Mouse (Mus musculus): Measurements from ENCODE around the gene Prkch. TPM values are rescaled to one million over a fixed set of nuclear protein-coding genes. Genes with fewer than 3 reads are reported as not detected.

The Prkch gene
- polyA plus RNA-seq, 1 experiment from 2014 or later, result 11.1 TPM

DNA sequence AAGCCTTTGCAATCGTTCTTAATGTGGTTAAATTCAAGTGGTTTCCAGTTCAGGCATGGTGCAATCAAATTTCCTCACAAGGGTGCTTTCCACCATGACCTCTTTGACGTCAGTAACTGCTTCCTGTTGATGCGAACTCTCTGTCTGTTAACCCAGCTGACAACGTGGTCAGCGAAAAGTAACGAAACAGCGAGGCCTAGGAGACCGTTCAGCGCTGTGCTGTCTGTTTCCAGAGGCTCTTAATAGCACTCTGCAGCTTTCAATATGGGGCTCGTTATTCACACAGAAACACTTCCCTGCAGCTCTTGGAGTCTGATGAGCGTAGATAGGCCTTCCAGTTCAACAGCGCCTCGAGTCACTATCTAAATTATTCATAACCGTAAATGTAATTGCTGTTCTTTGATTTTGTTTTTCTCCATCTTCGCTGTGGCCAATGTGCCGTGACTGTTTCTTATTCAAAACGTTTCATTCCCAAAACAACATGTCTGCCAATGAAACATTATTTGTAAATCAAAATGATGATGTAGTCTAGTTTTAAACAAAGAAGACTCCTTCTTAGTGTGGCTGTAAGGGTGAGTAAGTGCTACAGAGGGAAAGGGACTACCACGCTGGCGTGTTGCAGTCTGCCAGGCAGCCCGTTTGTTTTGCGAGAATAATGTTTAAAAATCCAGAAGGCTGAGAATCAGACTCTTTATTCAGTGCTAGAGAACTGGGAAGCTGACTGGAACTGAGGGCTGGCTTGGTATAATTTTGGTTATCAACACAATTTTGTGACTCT is 131.5 kb downstream of the Prkch start:
- H3K4me1 ChIP-seq, result peaks cover 34% of the 10 kb centered on the region
- no peak overlapping the region for H3K4me3 ChIP-seq
- H3K9ac ChIP-seq, result no peak overlapping the region
- no peak overlapping the region for H3K27ac ChIP-seq (replicated peaks)
- no peaks in the 10 kb centered on the region for H3K36me3 ChIP-seq
- 78% methylated on average over 21 of the region's 21 CpGs for WGBS
- H3K9me3 ChIP-seq, result no peaks in the 10 kb centered on the region
- no peaks in the 10 kb centered on the region for H3K27me3 ChIP-seq (replicated peaks)
- ATAC-seq (ENCODE audit: extremely low read depth, insufficient number of reproducible peaks, low FRiP score, low TSS enrichment), result no peak
- no peak overlapping the region for H3K4me2 ChIP-seq

GRCm38 (mm10) chr12:73718036-73718435 is 133.4 kb downstream of the Prkch start:
- 64% methylated on average over 10 of the region's 10 CpGs for WGBS
- no peak for ATAC-seq (ENCODE audit: extremely low read depth, insufficient number of reproducible peaks, low FRiP score, low TSS enrichment)
- H3K9ac ChIP-seq, result no peak overlapping the region
- H3K27ac ChIP-seq (replicated peaks), result peak overlapping the region; percentile 36; the same call in 1 of the 2 replicates
- peaks cover 3% of the 10 kb centered on the region; the same call in 1 of the 2 replicates for H3K36me3 ChIP-seq
- no peaks in the 10 kb centered on the region for H3K27me3 ChIP-seq (replicated peaks)
- H3K9me3 ChIP-seq, result no peaks in the 10 kb centered on the region
- H3K4me1 ChIP-seq, result peaks cover 36% of the 10 kb centered on the region
- no peak overlapping the region for H3K4me3 ChIP-seq
- no peak overlapping the region for H3K4me2 ChIP-seq

- Histone ChIP-seq H3K36me3 (peaks cover 21% of the 10 kb centered on the region), H3K27ac (replicated peaks) (no peak overlapping the region), H3K9ac (no peak overlapping the region), H3K4me1 (peaks cover 39% of the 10 kb centered on the region), H3K4me3 (no peak overlapping the region), H3K27me3 (replicated peaks) (no peaks in the 10 kb centered on the region), H3K9me3 (0 out of 2 replicates have a peak, but pooled peaks cover 6% of the 10 kb centered on the region), H3K4me2 (no peak overlapping the region)
- ATAC-seq (ENCODE audit: extremely low read depth, insufficient number of reproducible peaks, low FRiP score, low TSS enrichment), result no peak
Observed at GRCm38 (mm10) chr12:73719816-73720215, 135.2 kb downstream of the Prkch start.

DNA sequence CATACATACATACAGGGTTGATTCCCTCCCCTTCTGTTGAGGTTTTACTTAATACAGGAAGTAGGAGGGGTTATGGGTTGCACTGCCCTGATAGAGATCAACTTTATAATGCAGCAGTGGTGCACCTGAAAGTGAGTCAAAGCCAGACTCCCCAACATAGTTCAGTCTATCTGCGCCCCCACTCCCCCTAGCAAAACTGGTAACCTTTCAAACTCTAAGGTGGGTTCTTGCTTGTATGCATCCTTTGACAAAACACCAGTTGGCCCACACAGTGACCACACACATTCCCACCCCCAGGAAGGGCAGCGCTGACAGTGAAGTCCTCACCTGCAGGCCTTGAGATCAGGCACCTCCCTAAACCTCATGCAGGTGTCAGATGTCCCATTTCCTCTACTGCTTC is 135.9 kb downstream of the Prkch start:
- H3K9ac ChIP-seq, result no peak overlapping the region
- H3K27ac ChIP-seq (replicated peaks), result no peak overlapping the region
- 82% methylated on average over 2 of the region's 2 CpGs for WGBS
- no peak for ATAC-seq (ENCODE audit: extremely low read depth, insufficient number of reproducible peaks, low FRiP score, low TSS enrichment)
- H3K4me3 ChIP-seq, result no peak overlapping the region
- no peaks in the 10 kb centered on the region for H3K27me3 ChIP-seq (replicated peaks)
- peaks cover 39% of the 10 kb centered on the region for H3K4me1 ChIP-seq
- no peak overlapping the region for H3K4me2 ChIP-seq
- H3K9me3 ChIP-seq, result 0 out of 2 replicates have a peak, but pooled peaks cover 10% of the 10 kb centered on the region
- H3K36me3 ChIP-seq, result peaks cover 26% of the 10 kb centered on the region

- Histone ChIP-seq H3K36me3 (peaks cover 26% of the 10 kb centered on the region), H3K27me3 (replicated peaks) (no peaks in the 10 kb centered on the region), H3K4me2 (no peak overlapping the region), H3K9me3 (0 out of 2 replicates have a peak, but pooled peaks cover 10% of the 10 kb centered on the region), H3K4me1 (peaks cover 43% of the 10 kb centered on the region), H3K4me3 (no peak overlapping the region), H3K9ac (no peak overlapping the region), H3K27ac (replicated peaks) (peak overlapping the region; percentile 65)
- ATAC-seq (ENCODE audit: extremely low read depth, insufficient number of reproducible peaks, low FRiP score, low TSS enrichment), result no peak; the same call in 1 of the 2 replicates
- WGBS, result 40% methylated on average over 3 of the region's 3 CpGs
Observed at GRCm38 (mm10) chr12:73722060-73722459, 137.5 kb downstream of the Prkch start.

DNA sequence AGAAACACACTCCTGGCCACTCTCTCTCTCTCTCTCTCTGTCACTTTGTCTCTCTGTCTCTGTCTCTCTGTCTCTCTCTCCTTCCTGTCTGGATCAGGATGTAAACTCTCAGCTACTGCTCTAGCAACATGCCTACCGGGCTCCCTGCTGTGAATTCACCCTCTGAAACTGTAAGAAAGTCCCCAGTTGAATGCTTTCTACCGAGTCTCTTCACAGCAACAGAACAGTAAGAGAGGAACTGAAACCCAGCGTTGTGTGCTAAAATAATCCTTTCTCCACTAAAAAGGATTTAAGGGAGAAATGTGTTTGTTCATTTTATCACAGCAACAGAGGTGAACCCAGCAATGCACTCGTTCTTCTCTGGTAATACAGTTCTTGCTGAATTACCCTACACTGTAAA is 138.5 kb downstream of the Prkch start:
- WGBS, result 74% methylated on average over 4 of the region's 4 CpGs
- peaks cover 26% of the 10 kb centered on the region for H3K36me3 ChIP-seq
- peaks cover 36% of the 10 kb centered on the region for H3K4me1 ChIP-seq
- 0 out of 2 replicates have a peak, but pooled peaks cover 10% of the 10 kb centered on the region for H3K9me3 ChIP-seq
- H3K4me3 ChIP-seq, result no peak overlapping the region
- no peak for ATAC-seq (ENCODE audit: extremely low read depth, insufficient number of reproducible peaks, low FRiP score, low TSS enrichment)
- no peak overlapping the region for H3K9ac ChIP-seq
- H3K4me2 ChIP-seq, result no peak overlapping the region
- 0 out of 2 replicates have a peak overlapping the region, but pooled peaks have one; percentile 65 for H3K27ac ChIP-seq (replicated peaks)
- H3K27me3 ChIP-seq (replicated peaks), result no peaks in the 10 kb centered on the region

GRCm38 (mm10) chr12:73723887-73724286 is 139.3 kb downstream of the Prkch start:
- no peak for ATAC-seq (ENCODE audit: extremely low read depth, insufficient number of reproducible peaks, low FRiP score, low TSS enrichment)
- H3K4me1 ChIP-seq, result peaks cover 32% of the 10 kb centered on the region
- no peak overlapping the region for H3K4me3 ChIP-seq
- WGBS, result 90% methylated on average over 10 of the region's 10 CpGs
- peaks cover 26% of the 10 kb centered on the region for H3K36me3 ChIP-seq
- no peak overlapping the region for H3K27ac ChIP-seq (replicated peaks)
- H3K9me3 ChIP-seq, result 0 out of 2 replicates have a peak, but pooled peaks cover 10% of the 10 kb centered on the region
- H3K4me2 ChIP-seq, result no peak overlapping the region
- H3K9ac ChIP-seq, result no peak overlapping the region
- H3K27me3 ChIP-seq (replicated peaks), result no peaks in the 10 kb centered on the region

DNA sequence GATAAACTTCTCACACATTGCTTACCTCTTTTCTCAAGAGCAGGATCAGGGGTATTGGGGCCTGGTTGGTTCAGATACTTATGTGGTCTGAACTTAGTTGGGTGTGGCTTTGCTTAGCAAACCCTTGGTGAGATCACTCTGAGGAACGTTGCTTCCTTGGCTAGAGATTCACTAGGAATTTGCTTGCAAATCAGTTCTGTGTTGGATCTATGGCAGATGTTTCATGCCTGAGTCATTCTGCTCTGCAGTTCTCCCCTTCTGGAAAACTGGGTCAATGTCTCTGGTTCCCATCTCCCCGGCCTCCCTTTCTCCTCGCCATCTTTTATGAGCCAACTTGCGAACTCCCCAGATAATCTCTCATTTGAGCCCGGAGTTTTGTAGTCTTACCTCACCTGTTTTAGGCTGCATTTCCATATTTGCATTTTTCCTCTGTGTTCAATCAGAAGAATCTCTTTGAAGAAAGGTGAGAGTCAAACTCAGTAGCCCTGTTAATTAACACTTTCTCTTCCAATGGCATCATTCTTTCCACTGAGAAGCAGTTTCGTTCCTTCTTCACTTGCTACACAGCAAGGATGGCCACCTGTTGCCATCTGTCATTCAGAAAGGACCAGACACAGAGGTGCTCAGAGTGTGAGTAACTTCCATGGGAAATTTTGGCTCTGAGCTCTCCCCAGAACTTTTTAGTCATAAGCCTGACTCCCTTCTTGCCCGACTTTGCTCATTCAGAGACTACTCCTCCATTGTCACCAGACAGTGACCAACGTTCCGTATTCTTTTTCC is 141.4 kb downstream of the Prkch start:
- H3K27me3 ChIP-seq (replicated peaks), result no peaks in the 10 kb centered on the region
- H3K36me3 ChIP-seq, result peaks cover 26% of the 10 kb centered on the region
- H3K9ac ChIP-seq, result no peak overlapping the region
- no peak for ATAC-seq (ENCODE audit: extremely low read depth, insufficient number of reproducible peaks, low FRiP score, low TSS enrichment)
- peaks cover 49% of the 10 kb centered on the region for H3K4me1 ChIP-seq
- no peak overlapping the region for H3K4me2 ChIP-seq
- no peak overlapping the region for H3K27ac ChIP-seq (replicated peaks)
- H3K4me3 ChIP-seq, result no peak overlapping the region
- 0 out of 2 replicates have a peak, but pooled peaks cover 10% of the 10 kb centered on the region for H3K9me3 ChIP-seq
- WGBS, result 74% methylated on average over 9 of the region's 9 CpGs

DNA sequence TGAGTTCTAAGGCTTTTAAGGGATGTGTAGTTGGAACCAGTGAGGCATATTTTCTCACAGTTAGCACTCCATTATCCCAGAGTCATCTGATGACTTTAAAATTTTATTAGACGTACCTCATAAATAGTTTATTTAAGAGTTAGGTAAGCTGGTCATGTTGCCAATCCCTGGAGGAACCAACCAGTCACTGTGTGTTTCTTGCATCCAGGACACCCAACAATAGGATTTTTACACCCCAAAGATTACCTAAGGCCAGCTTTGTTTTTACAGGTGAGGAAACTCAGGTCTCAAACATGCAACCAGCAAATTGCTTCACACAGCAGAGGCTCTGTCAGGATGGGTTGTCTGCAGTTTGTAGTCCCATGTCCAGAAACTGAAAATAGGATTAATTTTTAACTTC is 142.4 kb downstream of the Prkch start:
- no peaks in the 10 kb centered on the region for H3K27me3 ChIP-seq (replicated peaks)
- H3K36me3 ChIP-seq, result peaks cover 26% of the 10 kb centered on the region
- no peak for ATAC-seq (ENCODE audit: extremely low read depth, insufficient number of reproducible peaks, low FRiP score, low TSS enrichment)
- no peak overlapping the region for H3K27ac ChIP-seq (replicated peaks)
- H3K9ac ChIP-seq, result no peak overlapping the region
- 78% methylated on average over 1 of the region's 1 CpGs for WGBS
- H3K4me1 ChIP-seq, result peaks cover 45% of the 10 kb centered on the region
- H3K9me3 ChIP-seq, result 0 out of 2 replicates have a peak, but pooled peaks cover 10% of the 10 kb centered on the region
- H3K4me2 ChIP-seq, result no peak overlapping the region
- H3K4me3 ChIP-seq, result no peak overlapping the region

GRCm38 (mm10) chr12:73730603-73731002 is 146.0 kb downstream of the Prkch start:
- no peak for ATAC-seq (ENCODE audit: extremely low read depth, insufficient number of reproducible peaks, low FRiP score, low TSS enrichment)
- Histone ChIP-seq H3K9ac (no peak overlapping the region), H3K4me2 (no peak overlapping the region), H3K4me1 (peaks cover 43% of the 10 kb centered on the region), H3K4me3 (no peak overlapping the region), H3K9me3 (no peaks in the 10 kb centered on the region), H3K27me3 (replicated peaks) (no peaks in the 10 kb centered on the region), H3K27ac (replicated peaks) (no peak overlapping the region), H3K36me3 (no peaks in the 10 kb centered on the region)
- 66% methylated on average over 4 of the region's 4 CpGs for WGBS

DNA sequence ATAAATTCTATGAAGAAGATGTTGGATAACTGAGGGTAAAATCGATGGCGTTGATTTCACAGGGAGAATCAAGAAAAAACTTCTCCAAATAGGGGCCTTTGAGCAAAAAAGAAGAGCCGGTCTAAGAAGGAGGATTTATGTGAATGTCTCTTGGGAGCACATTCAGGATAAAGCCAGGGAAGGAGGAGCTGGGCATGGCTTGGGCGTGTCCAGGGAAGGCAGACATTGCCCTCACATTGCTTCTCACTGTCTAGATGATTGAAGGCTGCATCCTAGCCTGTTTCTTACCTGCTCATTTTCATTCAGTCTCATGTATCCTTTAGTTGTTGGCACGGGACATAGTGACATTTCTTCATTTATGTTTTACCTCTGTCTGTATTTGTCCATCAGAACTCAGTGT is 146.5 kb downstream of the Prkch start:
- H3K4me3 ChIP-seq, result no peak overlapping the region
- no peak overlapping the region for H3K27ac ChIP-seq (replicated peaks)
- no peak overlapping the region for H3K4me2 ChIP-seq
- peaks cover 39% of the 10 kb centered on the region for H3K4me1 ChIP-seq
- WGBS, result 86% methylated on average over 5 of the region's 5 CpGs
- no peak for ATAC-seq (ENCODE audit: extremely low read depth, insufficient number of reproducible peaks, low FRiP score, low TSS enrichment)
- H3K9me3 ChIP-seq, result no peaks in the 10 kb centered on the region
- no peaks in the 10 kb centered on the region for H3K27me3 ChIP-seq (replicated peaks)
- H3K9ac ChIP-seq, result no peak overlapping the region
- no peaks in the 10 kb centered on the region for H3K36me3 ChIP-seq
